Mouse (Mus musculus): ENCODE measurements at regions not wholly inside any gene's neighbourhood (a gene's known extent, or its start where the extent isn't known, plus 50 kb on each side); places are given as distances from the start of the nearest gene placed in this dataset.

DNA sequence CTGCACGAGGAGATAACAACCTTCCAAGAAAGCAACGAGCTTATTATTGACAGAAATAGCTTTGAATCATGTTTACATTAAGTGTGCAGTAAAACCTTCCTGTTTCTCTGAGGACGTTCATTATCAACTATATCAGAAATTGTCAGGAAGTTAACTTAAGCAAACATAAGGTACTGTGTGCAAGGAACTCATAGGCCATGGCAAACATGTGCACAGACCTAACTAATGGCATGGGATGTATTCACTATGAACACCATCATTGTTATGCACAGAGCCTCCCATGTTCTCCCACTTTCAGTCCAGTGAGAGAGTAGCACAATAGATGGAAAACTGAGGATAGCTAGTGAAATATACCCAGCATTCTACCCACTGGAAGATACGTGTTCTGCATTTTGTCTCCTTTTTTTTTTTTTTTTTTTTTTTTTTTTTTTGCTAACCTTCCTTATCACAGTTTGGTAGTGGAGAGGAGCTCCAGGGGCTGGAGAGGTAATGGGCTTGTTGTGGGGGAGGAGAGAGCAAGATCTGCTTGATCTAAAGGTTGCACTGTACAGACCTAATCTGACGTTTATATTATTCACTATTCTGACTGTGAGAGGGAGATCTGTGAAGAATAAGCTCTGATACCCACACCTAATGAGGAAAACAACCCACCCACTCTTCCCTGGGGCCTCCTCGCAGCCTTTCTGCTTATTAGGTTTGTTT lies 263.6 kb downstream of the Trib2 start:
- H3K4me2 ChIP-seq = no peak overlapping the region
- no peaks in the 10 kb centered on the region for H3K9me3 ChIP-seq (replicated peaks)
- no peaks in the 10 kb centered on the region for H3K27me3 ChIP-seq
- WGBS = 70% methylated on average over 6 of the region's 6 CpGs
- H3K4me3 ChIP-seq = no peak overlapping the region
- H3K27ac ChIP-seq = no peak overlapping the region
- H3K9ac ChIP-seq = no peak overlapping the region
- H3K4me1 ChIP-seq = no peaks in the 10 kb centered on the region
- H3K36me3 ChIP-seq (ENCODE audit: poor library complexity, severe bottlenecking) = no peaks in the 10 kb centered on the region
- no peak for ATAC-seq

DNA sequence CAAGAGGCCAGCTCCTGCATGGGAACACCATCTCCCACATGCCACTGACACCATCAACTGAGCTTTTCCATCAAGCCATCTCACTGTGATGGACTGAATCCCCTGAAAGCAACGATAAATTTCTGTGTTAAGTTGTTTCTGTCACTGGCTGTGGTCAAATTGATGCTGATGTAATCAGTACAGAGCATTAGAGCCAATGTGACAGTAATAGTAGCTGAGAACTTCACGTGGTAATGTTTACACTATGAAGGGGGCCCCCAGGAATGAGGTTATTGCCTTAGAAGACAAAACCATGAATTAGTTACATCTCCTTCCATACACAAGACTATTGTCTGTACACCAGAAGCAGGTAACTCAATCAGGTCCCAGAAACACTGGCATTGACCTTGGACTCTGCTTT lies 264.5 kb downstream of the Trib2 start:
- H3K27me3 ChIP-seq = no peaks in the 10 kb centered on the region
- H3K4me1 ChIP-seq = no peaks in the 10 kb centered on the region
- H3K4me2 ChIP-seq = no peak overlapping the region
- ATAC-seq = no peak
- H3K9me3 ChIP-seq (replicated peaks) = no peaks in the 10 kb centered on the region
- no peak overlapping the region for H3K9ac ChIP-seq
- H3K27ac ChIP-seq = no peak overlapping the region
- H3K4me3 ChIP-seq = no peak overlapping the region
- no peaks in the 10 kb centered on the region for H3K36me3 ChIP-seq (ENCODE audit: poor library complexity, severe bottlenecking)
- 76% methylated on average over 2 of the region's 2 CpGs for WGBS

DNA sequence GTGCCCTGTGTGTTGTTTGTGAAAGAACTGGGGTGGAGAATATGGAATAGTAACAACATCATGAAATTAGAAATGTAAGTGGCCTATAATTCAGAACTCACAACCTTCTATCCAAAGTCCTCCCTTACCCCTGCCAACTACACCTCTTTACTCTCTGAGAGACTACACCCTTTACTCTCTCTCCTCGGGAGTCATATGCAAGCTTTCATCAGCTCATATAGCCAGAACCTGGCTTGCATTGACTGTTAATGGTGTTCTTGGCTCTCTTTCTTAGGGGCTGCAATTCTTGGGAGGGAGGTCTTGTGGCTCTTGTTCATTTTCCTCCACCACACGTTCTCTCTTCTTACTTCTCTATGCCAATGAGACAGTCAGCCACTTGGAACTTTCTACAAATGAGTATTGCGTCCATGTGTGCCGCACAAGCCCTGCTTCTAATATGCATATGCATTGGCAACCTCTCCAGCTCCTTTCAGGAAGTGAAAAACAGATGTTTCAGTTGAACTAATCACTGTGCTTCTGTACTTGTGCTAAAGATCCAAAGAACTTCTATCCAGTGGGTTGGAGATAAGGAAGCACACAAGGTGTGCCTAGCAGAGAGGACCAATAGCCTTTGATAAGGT lies 265.3 kb downstream of the Trib2 start:
- Histone ChIP-seq H3K27ac (no peak overlapping the region), H3K4me1 (no peaks in the 10 kb centered on the region), H3K9ac (no peak overlapping the region), H3K36me3 (ENCODE audit: poor library complexity, severe bottlenecking) (no peaks in the 10 kb centered on the region), H3K4me3 (no peak overlapping the region), H3K4me2 (no peak overlapping the region), H3K27me3 (no peaks in the 10 kb centered on the region), H3K9me3 (replicated peaks) (no peaks in the 10 kb centered on the region)
- no peak for ATAC-seq
- 71% methylated on average over 4 of the region's 4 CpGs for WGBS

DNA sequence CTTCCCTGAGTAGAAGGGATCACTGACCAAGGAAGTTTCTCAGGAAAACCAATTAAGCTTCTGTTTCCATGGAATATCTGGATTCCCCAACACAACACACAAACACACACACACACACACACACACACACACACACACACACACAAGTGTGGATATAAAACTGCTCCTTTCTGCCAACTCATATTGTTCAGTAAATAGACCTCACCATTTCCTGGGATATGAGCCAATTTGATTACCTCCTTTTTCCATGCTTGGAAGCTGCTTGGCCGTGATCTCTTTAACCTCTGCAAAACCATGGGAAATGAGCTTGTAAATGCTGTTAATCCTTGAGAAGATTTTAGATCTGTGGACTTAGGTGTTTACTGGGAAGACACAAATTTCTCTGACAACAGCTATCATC lies 272.4 kb downstream of the Trib2 start:
- Histone ChIP-seq H3K4me1 (no peaks in the 10 kb centered on the region), H3K9ac (no peak overlapping the region), H3K4me3 (no peak overlapping the region), H3K9me3 (replicated peaks) (no peaks in the 10 kb centered on the region), H3K36me3 (ENCODE audit: poor library complexity, severe bottlenecking) (no peaks in the 10 kb centered on the region), H3K4me2 (no peak overlapping the region), H3K27me3 (no peaks in the 10 kb centered on the region), H3K27ac (no peak overlapping the region)
- WGBS = 81% methylated on average over 1 of the region's 1 CpGs
- no peak for ATAC-seq

DNA sequence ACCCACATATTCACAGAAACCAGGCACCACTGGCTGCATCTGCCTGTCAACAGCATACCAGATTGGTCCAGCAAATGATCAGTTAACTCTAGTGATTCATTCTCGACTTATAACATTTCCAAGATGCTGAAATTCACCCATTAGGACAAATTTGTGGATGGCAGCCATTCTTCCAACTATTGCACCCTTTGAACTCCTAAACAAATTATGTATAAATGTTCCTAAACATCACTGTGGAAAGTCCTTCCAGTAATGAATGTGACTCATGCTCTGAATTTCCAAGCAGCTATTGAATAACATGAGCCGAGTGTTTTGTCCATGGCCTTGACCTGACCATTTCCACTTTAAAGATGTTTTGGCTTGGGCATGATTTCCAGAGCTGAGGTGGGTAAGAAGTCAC lies 274.2 kb downstream of the Trib2 start:
- Histone ChIP-seq H3K4me1 (no peaks in the 10 kb centered on the region), H3K4me2 (no peak overlapping the region), H3K9me3 (replicated peaks) (no peaks in the 10 kb centered on the region), H3K27me3 (no peaks in the 10 kb centered on the region), H3K9ac (no peak overlapping the region), H3K4me3 (no peak overlapping the region), H3K27ac (no peak overlapping the region), H3K36me3 (ENCODE audit: poor library complexity, severe bottlenecking) (no peaks in the 10 kb centered on the region)
- no peak for ATAC-seq
- WGBS = 74% methylated on average over 2 of the region's 2 CpGs

DNA sequence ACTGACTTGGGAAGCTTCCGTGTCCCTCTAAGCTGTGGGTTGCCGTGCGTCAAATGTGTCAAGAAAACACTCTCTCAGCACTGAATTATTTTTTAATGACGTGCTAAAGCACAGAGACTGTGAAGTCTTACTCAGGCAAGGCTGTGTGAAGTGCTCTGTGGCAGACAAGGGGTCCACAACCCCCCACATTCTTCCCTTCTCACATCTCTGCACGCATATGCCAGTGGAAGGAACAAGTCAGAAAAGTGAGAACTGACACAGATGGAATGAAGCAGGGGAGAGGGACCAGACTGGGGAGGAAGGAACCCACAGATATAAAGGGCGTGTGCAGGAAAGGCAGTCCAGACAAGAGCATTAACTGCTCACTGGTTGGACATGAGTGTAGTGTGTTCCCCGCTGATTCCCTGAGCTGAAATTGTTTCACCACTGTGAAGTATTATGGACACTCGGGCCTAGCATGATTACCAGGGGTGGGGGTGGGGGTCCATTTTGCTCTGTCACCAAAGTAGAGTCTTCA lies 279.8 kb downstream of the Trib2 start:
- Histone ChIP-seq H3K36me3 (ENCODE audit: poor library complexity, severe bottlenecking) (no peaks in the 10 kb centered on the region), H3K4me1 (no peaks in the 10 kb centered on the region), H3K9me3 (replicated peaks) (no peaks in the 10 kb centered on the region), H3K27ac (no peak overlapping the region), H3K4me2 (no peak overlapping the region), H3K4me3 (no peak overlapping the region), H3K27me3 (no peaks in the 10 kb centered on the region), H3K9ac (no peak overlapping the region)
- 63% methylated on average over 8 of the region's 8 CpGs for WGBS
- ATAC-seq = peak; percentile 50; the same call in 1 of the 2 replicates

DNA sequence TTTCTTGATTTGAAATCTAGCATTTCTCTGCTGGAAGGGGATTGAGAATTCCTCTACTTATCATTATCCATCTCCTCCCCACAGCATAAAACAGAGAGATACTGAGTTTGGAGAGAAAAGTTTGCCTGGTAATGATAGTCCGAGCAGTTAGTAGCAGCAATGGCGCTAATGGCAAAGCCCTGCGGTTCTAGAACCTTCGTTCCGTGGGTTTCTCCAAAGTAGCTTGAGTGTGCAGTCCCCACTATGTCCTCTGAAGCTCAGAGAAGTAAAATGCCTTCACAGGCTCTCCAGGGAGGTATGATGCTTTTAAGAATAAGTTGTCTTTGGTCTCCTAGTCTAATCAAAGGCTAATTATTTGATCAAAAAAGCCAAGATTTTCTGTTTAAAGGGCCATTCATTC lies 280.5 kb downstream of the Trib2 start:
- H3K27me3 ChIP-seq = no peaks in the 10 kb centered on the region
- no peak overlapping the region for H3K27ac ChIP-seq
- H3K4me1 ChIP-seq = no peaks in the 10 kb centered on the region
- H3K9me3 ChIP-seq (replicated peaks) = no peaks in the 10 kb centered on the region
- H3K4me3 ChIP-seq = no peak overlapping the region
- H3K4me2 ChIP-seq = no peak overlapping the region
- WGBS = 90% methylated on average over 5 of the region's 5 CpGs
- no peaks in the 10 kb centered on the region for H3K36me3 ChIP-seq (ENCODE audit: poor library complexity, severe bottlenecking)
- H3K9ac ChIP-seq = no peak overlapping the region
- ATAC-seq = peak; percentile 32; the same call in 1 of the 2 replicates

DNA sequence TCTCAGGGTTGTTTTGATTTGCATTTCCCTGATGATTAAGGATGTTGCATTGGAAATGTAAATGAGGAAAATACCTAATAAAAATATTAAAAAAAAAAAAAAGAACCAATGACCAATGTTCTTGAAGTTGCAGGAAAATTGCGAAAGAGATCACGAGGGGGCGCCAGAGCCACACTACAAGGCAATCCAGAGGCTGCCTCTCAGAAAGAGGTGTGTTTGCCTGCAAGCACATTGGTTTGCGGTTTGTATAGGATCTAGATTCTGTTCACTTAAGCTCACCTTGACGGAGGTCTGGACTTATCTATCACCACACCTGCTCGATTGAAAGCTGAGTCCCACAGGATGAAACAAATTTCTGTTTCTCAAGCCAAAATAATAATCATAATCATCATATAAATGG lies 280.9 kb downstream of the Trib2 start:
- Histone ChIP-seq H3K4me3 (no peak overlapping the region), H3K9ac (no peak overlapping the region), H3K4me1 (no peaks in the 10 kb centered on the region), H3K27ac (no peak overlapping the region), H3K27me3 (no peaks in the 10 kb centered on the region), H3K9me3 (replicated peaks) (no peaks in the 10 kb centered on the region), H3K4me2 (no peak overlapping the region), H3K36me3 (ENCODE audit: poor library complexity, severe bottlenecking) (no peaks in the 10 kb centered on the region)
- 10% methylated on average over 6 of the region's 6 CpGs for WGBS
- peak; percentile 84 for ATAC-seq

DNA sequence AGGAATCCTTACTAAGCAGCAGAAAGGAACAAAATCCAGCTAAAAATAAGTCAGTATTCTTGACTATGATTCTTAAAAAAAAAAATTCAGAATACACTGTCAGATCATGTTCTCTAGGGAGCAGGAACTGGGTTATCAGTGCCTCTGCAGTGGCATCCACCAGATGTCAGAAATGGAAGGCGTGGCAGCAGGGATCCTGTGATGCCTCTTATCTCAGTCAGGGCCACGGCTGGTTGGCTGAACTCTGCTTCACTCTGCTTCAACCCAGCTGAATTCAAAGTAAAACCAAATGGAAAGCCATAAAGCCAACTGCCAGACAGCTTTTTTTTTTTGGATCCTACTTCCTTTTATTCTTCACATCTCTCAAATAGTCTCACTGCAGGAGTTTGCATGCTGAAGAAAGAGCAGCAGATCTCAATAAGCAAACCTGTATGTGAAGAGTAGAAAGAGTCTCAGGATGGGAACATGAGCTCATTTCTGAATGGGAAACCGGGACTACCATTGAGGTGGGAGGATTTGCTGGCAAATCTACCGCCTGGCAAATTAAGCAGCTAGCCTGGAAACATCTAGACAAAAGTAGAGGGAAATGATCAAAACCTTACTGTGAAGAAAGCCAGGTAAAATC lies 295.8 kb downstream of the Trib2 start:
- Histone ChIP-seq H3K4me2 (no peak overlapping the region), H3K9ac (no peak overlapping the region), H3K27ac (no peak overlapping the region), H3K36me3 (ENCODE audit: poor library complexity, severe bottlenecking) (no peaks in the 10 kb centered on the region), H3K27me3 (no peaks in the 10 kb centered on the region), H3K4me3 (no peak overlapping the region), H3K4me1 (no peaks in the 10 kb centered on the region), H3K9me3 (replicated peaks) (no peaks in the 10 kb centered on the region)
- 44% methylated on average over 4 of the region's 4 CpGs for WGBS
- no peak for ATAC-seq

DNA sequence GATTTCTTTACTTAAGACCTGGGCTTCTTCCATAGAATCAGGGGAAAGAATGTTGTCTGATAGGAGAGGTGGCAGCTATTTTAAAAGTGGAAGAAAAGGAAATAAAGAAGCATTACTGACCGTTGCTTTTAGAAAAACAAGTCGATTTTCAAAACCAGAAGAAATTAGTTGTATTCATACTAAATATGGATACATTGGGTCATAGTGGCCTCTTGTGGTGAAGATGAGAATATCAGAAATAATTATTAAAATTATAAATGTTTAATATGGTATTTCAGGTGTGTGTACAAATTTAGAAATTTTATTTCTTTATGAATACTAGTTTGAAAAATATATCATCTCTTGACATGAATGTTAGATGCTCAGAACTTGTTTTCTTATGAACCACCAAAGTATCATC lies 304.7 kb downstream of the Trib2 start:
- Histone ChIP-seq H3K27ac (no peak overlapping the region), H3K9ac (no peak overlapping the region), H3K4me3 (no peak overlapping the region), H3K27me3 (no peaks in the 10 kb centered on the region), H3K4me2 (no peak overlapping the region), H3K4me1 (no peaks in the 10 kb centered on the region), H3K36me3 (ENCODE audit: poor library complexity, severe bottlenecking) (no peaks in the 10 kb centered on the region), H3K9me3 (replicated peaks) (no peaks in the 10 kb centered on the region)
- 49% methylated on average over 2 of the region's 2 CpGs for WGBS
- no peak for ATAC-seq

DNA sequence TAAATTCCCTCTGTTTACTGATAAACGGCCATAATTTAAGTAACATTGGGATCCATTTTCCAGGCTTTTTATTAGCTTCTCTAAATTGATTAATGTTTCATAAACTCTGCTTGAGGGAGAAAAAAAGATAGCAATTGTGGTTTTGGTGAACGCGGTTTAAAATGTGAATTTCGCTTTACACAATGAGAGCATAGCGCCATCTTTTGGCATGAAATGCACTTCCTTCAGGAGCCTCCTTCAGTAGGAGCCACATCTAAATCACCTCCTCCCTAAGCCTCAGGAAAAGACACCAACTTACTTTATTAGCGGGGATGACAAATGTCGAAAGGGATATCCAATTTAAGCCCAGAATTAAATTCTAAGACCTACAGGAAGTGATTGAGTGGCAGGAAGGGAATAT lies 309.1 kb downstream of the Trib2 start:
- ATAC-seq = no peak
- Histone ChIP-seq H3K9ac (no peak overlapping the region), H3K4me2 (no peak overlapping the region), H3K4me3 (no peak overlapping the region), H3K4me1 (no peaks in the 10 kb centered on the region), H3K9me3 (replicated peaks) (no peaks in the 10 kb centered on the region), H3K36me3 (ENCODE audit: poor library complexity, severe bottlenecking) (no peaks in the 10 kb centered on the region), H3K27ac (no peak overlapping the region), H3K27me3 (no peaks in the 10 kb centered on the region)
- WGBS = 29% methylated on average over 7 of the region's 7 CpGs

DNA sequence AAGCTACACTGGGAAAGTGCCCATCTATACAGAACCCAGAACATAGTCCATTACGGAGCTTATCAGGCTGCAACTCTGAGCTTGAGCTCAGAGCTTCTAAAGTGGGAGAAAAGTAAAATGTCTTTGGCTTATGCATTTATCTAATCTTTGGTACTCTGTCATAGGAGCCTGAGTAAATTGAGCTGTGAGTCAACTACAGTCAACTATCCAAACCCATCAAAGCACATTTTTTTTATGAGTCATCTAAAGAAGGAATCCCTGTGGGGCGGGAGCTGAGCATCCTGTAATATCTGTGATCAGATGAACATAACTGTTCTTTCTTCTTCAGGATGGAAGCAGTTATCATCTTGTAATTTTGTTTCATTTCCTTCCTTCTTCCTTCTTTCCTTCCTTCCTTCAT lies 323.1 kb downstream of the Trib2 start:
- H3K27ac ChIP-seq = no peak overlapping the region
- H3K36me3 ChIP-seq (ENCODE audit: poor library complexity, severe bottlenecking) = no peaks in the 10 kb centered on the region
- no peak for ATAC-seq
- H3K27me3 ChIP-seq = no peaks in the 10 kb centered on the region
- no peaks in the 10 kb centered on the region for H3K9me3 ChIP-seq (replicated peaks)
- 88% methylated on average over 2 of the region's 2 CpGs for WGBS
- no peaks in the 10 kb centered on the region for H3K4me1 ChIP-seq
- no peak overlapping the region for H3K4me3 ChIP-seq
- H3K9ac ChIP-seq = no peak overlapping the region
- H3K4me2 ChIP-seq = no peak overlapping the region

Data from forebrain, embryonic 13.5 days (tissue).